Mouse (Mus musculus) hindbrain, postnatal 0 days (tissue): ENCODE measurements around the gene Igfbp1. TPM values are rescaled to one million over a fixed set of nuclear protein-coding genes. Genes with fewer than 3 reads are reported as not detected.
"Not testable (repeated sequence)": the region's sequence is repeated elsewhere in the genome, so short reads cannot be mapped to it uniquely, and the experiment has no call there.

Experiments used
- ATAC-seq: fragments of 200-750 bp; cut with Nextera tagmentation; 2 replicates; pipeline ENCODE4 v1.8.0; 2017; ENCODE audit warnings: mild to moderate bottlenecking, moderate TSS enrichment, moderate library complexity
- DNase-seq: peaks from one replicate; pipeline ENCODE4 v3.0.0-alpha.2; 2015; ENCODE audit warnings: low spot score
- H3K27ac ChIP-seq: fragments of 300-500 bp; sonication (generic); 2 replicates; pipeline ENCODE4 v1.5.1; 2014; ENCODE audit warnings: mild to moderate bottlenecking
- H3K27me3 ChIP-seq: fragments of 300-500 bp; sonication (generic); 2 replicates; pipeline ENCODE4 v1.6.1; 2014; ENCODE audit warnings: low read length, mixed read lengths; ENCODE audit not compliant: insufficient read depth
- H3K36me3 ChIP-seq: fragments of 300-500 bp; sonication (generic); 2 replicates; pipeline ENCODE4 v1.6.1; 2014; ENCODE audit warnings: low read length, mixed read lengths; ENCODE audit not compliant: insufficient read depth
- H3K4me1 ChIP-seq: fragments of 300-500 bp; sonication (generic); 2 replicates; pipeline ENCODE4 v1.6.1; 2014; ENCODE audit warnings: antibody characterized with exemption, low read length, mixed read lengths; ENCODE audit not compliant: insufficient read depth
- H3K4me2 ChIP-seq: fragments of 300-500 bp; sonication (generic); 2 replicates; pipeline ENCODE4 v1.6.1; 2014; ENCODE audit warnings: low read depth, mild to moderate bottlenecking, low read length, moderate library complexity, mixed read lengths
- H3K4me3 ChIP-seq: fragments of 300-500 bp; sonication (generic); 2 replicates; pipeline ENCODE4 v1.5.1; 2014; ENCODE audit warnings: low read length
- H3K9ac ChIP-seq: fragments of 300-500 bp; sonication (generic); replicated peaks from 2 replicates; pipeline ENCODE4 v1.6.1; 2014; ENCODE audit warnings: mild to moderate bottlenecking, low read length, moderate library complexity, mixed read lengths
- H3K9me3 ChIP-seq: fragments of 300-500 bp; sonication (generic); 2 replicates; pipeline ENCODE4 v1.6.1; 2016; ENCODE audit warnings: low read length, mixed read lengths
- CTCF ChIP-seq: IDR thresholded peaks from 2 replicates; pipeline ENCODE4 v1.5.1; 2016; ENCODE audit warnings: antibody characterized with exemption, control low read depth, low read depth
- WGBS: fragments of 180-500 bp; shearing (Covaris S2); extraction: QIAGEN DNeasy Blood & Tissue Kit; methylation state at CpG from one replicate; pipeline ENCODE4 v1.1.7; 2014; 5-methylcytosine and 5-hydroxymethylcytosine counted together
- polyA plus RNA-seq: library from polyadenylated mRNA; unstranded; fragments of >200 nt; fragmentation: Nextera tagmentation; extraction: Ambion mirVana; gene quantifications from 2 replicates; pipeline ENCODE4 v1.2.1, GENCODE M21; 2015
- total RNA-seq: library from RNA; depleted of rRNA; stranded (reverse); fragments of >200 nt; gene quantifications from 2 replicates; pipeline ENCODE4 v1.2.3, GENCODE M21; 2014

The Igfbp1 gene
- total and polyA plus RNA-seq, 2 experiments from 2014 or later = not detected

GRCm38 (mm10) chr11:7213161-7213500, 15.5 kb downstream of the Igfbp1 start:
- no peaks in the 10 kb centered on the region for H3K9me3 ChIP-seq
- H3K4me2 ChIP-seq = peak overlapping the region; percentile 76
- no peak for TF ChIP-seq CTCF
- no peak for ATAC-seq
- peak overlapping the region; percentile 62 for H3K4me3 ChIP-seq
- H3K27ac ChIP-seq = peak overlapping the region; percentile 88
- no peak for DNase-seq
- peak overlapping the region; percentile 66; the same call in 1 of the 2 replicates for H3K9ac ChIP-seq
- 0 out of 2 replicates have a peak, but pooled peaks cover 4% of the 10 kb centered on the region for H3K4me1 ChIP-seq
- H3K27me3 ChIP-seq = no peaks in the 10 kb centered on the region
- WGBS = 3% methylated on average over 19 of the region's 19 CpGs
- peaks cover 7% of the 10 kb centered on the region; the same call in 1 of the 2 replicates for H3K36me3 ChIP-seq

- ATAC-seq (peak; percentile 91), DNase-seq (peak; percentile 92)
- Histone ChIP-seq H3K9ac (peak within 1 kb of the TSS; percentile 66), H3K4me3 (peak within 1 kb of the TSS; percentile 62), H3K36me3 (peaks cover 2% of the 10 kb centered on the region; the same call in 1 of the 2 replicates), H3K27me3 (no peaks in the 10 kb centered on the region), H3K4me2 (peak within 1 kb of the TSS; percentile 76), H3K27ac (peak within 1 kb of the TSS; percentile 88), H3K4me1 (0 out of 2 replicates have a peak, but pooled peaks cover 4% of the 10 kb centered on the region), H3K9me3 (no peaks in the 10 kb centered on the region)
- no peak for TF ChIP-seq CTCF
- WGBS = under 1% methylated on average over 81 of the region's 104 CpGs
Measured at GRCm38 (mm10) chr11:7213501-7214341, 16.1 kb downstream of the Igfbp1 start, which contains the start of gene Igfbp3. Gene Igfbp3, minus strand, starts transcription at chr11:7213923.

GRCm38 (mm10) chr11:7214342-7214660, 16.7 kb downstream of the Igfbp1 start:
- ATAC-seq = no peak
- peak overlapping the region; percentile 88; the same call in 1 of the 2 replicates for H3K27ac ChIP-seq
- H3K9me3 ChIP-seq = no peaks in the 10 kb centered on the region
- H3K27me3 ChIP-seq = no peaks in the 10 kb centered on the region
- no peak overlapping the region; the same call in 1 of the 2 replicates for H3K9ac ChIP-seq
- H3K4me3 ChIP-seq = peak overlapping the region; percentile 62
- H3K4me2 ChIP-seq = peak overlapping the region; percentile 76
- DNase-seq = no peak
- TF ChIP-seq CTCF = no peak
- WGBS = under 1% methylated on average over 12 of the region's 12 CpGs
- H3K4me1 ChIP-seq = 0 out of 2 replicates have a peak, but pooled peaks cover 4% of the 10 kb centered on the region
- H3K36me3 ChIP-seq = no peaks in the 10 kb centered on the region

GRCm38 (mm10) chr11:7214761-7215160, 17.2 kb downstream of the Igfbp1 start:
- Histone ChIP-seq H3K9me3 (no peaks in the 10 kb centered on the region), H3K27ac (no peak overlapping the region), H3K9ac (no peak overlapping the region), H3K4me1 (0 out of 2 replicates have a peak, but pooled peaks cover 4% of the 10 kb centered on the region), H3K4me3 (peak overlapping the region; percentile 62), H3K36me3 (no peaks in the 10 kb centered on the region), H3K27me3 (no peaks in the 10 kb centered on the region), H3K4me2 (peak overlapping the region; percentile 76)
- peak; percentile 91 for TF ChIP-seq CTCF
- peak; percentile 91 for DNase-seq
- no peak for ATAC-seq
- 7% methylated on average over 14 of the region's 14 CpGs for WGBS

- Histone ChIP-seq H3K9me3 (no peaks in the 10 kb centered on the region), H3K36me3 (no peaks in the 10 kb centered on the region), H3K4me1 (0 out of 2 replicates have a peak, but pooled peaks cover 3% of the 10 kb centered on the region), H3K27me3 (no peaks in the 10 kb centered on the region), H3K9ac (no peak overlapping the region), H3K4me2 (no peak overlapping the region), H3K27ac (no peak overlapping the region), H3K4me3 (no peak overlapping the region)
- DNase-seq (peak; percentile 83), ATAC-seq (no peak)
- TF ChIP-seq CTCF = peak; percentile 83
- WGBS = 9% methylated on average over 8 of the region's 8 CpGs
Measured at GRCm38 (mm10) chr11:7215703-7216102, 18.1 kb downstream of the Igfbp1 start.

- not testable (repeated sequence) for H3K27ac ChIP-seq, DNase-seq, H3K4me3 ChIP-seq, H3K9me3 ChIP-seq, H3K4me1 ChIP-seq, H3K4me2 ChIP-seq, H3K27me3 ChIP-seq, H3K9ac ChIP-seq, H3K36me3 ChIP-seq, ATAC-seq
- WGBS = 77% methylated on average over 8 of the region's 8 CpGs
- peak; percentile 51 for TF ChIP-seq CTCF
Measured at GRCm38 (mm10) chr11:7221826-7222225, 24.2 kb downstream of the Igfbp1 start.

- peak; percentile 42 for DNase-seq
- no peak for TF ChIP-seq CTCF
- WGBS = 75% methylated on average over 2 of the region's 2 CpGs
Measured at GRCm38 (mm10) chr11:7226200-7226599, 28.6 kb downstream of the Igfbp1 start.

More at GRCm38 (mm10) chr11:7226200-7226599, 28.6 kb downstream of the Igfbp1 start:
- H3K36me3 ChIP-seq = no peaks in the 10 kb centered on the region
- no peaks in the 10 kb centered on the region for H3K4me1 ChIP-seq
- no peaks in the 10 kb centered on the region for H3K27me3 ChIP-seq
- peak; percentile 72; the same call in 1 of the 2 replicates for ATAC-seq
- no peak overlapping the region for H3K9ac ChIP-seq
- no peak overlapping the region for H3K4me2 ChIP-seq
- H3K4me3 ChIP-seq = no peak overlapping the region
- no peaks in the 10 kb centered on the region for H3K9me3 ChIP-seq
- H3K27ac ChIP-seq = no peak overlapping the region
